In genomic region chr1:88560771-88561170, GRCm38 (mm10) we compare ENCODE assay signal across 16 mouse cellular contexts. TPM values are rescaled to one million over a fixed set of nuclear protein-coding genes. Genes with fewer than 3 reads are reported as not detected.
DNase-seq lines count a peak whose midpoint lies in the region; ATAC-seq lines count a peak whose summit lies in the region.
"Had no signal": no experiment of that assay in that cellular context is flagged by ENCODE, and none has a peak within 500 bp of the region (broad histone marks: within the 10 kb centered on the region; RNA-seq: fewer than 3 reads in every experiment).

No protein-coding gene starts in this region.

- ATAC-seq in granulocyte monocyte progenitor cell, adult 5-6 weeks (replicated peaks; ENCODE audit: poor library complexity, severe bottlenecking) = 0 out of 2 replicates have a peak, but pooled peaks have one; percentile 10
- ATAC-seq: CD4-positive, CD25-positive, alpha-beta regulatory T cell, adult 4 months had no signal

- DNase-seq in 3T3-L1 (ENCODE audit: low read depth, low spot score) = peak; percentile 68
- DNase-seq in NIH3T3 (ENCODE audit: low read depth) = peak; percentile 71
- peak; percentile 11 for DNase-seq in lung, postnatal 14 days
- no peak for DNase-seq in kidney, adult 11 months
- no peak for DNase-seq in spleen, adult 12 weeks (ENCODE audit: low spot score)
- no peak for DNase-seq in urinary bladder, postnatal 10 days (ENCODE audit: low spot score)
- DNase-seq: cerebellum, adult 9-11 months; gastrocnemius, adult 2 months; kidney, adult 18-20 months; kidney, postnatal 14 days; midbrain, embryonic 14.5 days; right cerebral cortex, postnatal 4 days; thymus, postnatal 25 days had no signal

RNA-seq across cellular contexts. Expression of gene Glrp1, which starts 50.9 kb away (rescaled TPM):
- total RNA-seq in granulocyte monocyte progenitor cell, adult 5-6 weeks (2014; fragmentation: Nextera tagmentation) = 2.4 and 3.1 TPM in 2 replicates
- 0.77 and 3.8 TPM in 2 replicates for total RNA-seq in granulocyte monocyte progenitor cell, adult 5-6 weeks (2017)
- total RNA-seq: gastrocnemius, adult 2 months; left cerebral cortex, postnatal 25 days had no signal

Comparison
In these comparisons a context has a peak if more than half of its experiments do, and no peak if none do; other contexts are left out.
1. DNase-seq: peak in 3T3-L1 (single experiment), NIH3T3 (single experiment) and lung, postnatal 14 days (single experiment); none in kidney, adult 11 months (single experiment), spleen, adult 12 weeks (single experiment) and urinary bladder, postnatal 10 days (single experiment).